Mouse (Mus musculus) erythroblast, embryonic 14.5 days (primary cell): Measurements from ENCODE around the gene Efna3.

Experiments
- GATA1 ChIP-seq: IDR thresholded peaks from 2 replicates; pipeline ENCODE4 v1.6.1; 2012; ENCODE audit warnings: low read length, inconsistent platforms, mixed read lengths
- TAL1 ChIP-seq: IDR thresholded peaks from 3 replicates; pipeline ENCODE4 v1.6.1; 2012; ENCODE audit warnings: low read length, inconsistent platforms, mixed read lengths

DNA sequence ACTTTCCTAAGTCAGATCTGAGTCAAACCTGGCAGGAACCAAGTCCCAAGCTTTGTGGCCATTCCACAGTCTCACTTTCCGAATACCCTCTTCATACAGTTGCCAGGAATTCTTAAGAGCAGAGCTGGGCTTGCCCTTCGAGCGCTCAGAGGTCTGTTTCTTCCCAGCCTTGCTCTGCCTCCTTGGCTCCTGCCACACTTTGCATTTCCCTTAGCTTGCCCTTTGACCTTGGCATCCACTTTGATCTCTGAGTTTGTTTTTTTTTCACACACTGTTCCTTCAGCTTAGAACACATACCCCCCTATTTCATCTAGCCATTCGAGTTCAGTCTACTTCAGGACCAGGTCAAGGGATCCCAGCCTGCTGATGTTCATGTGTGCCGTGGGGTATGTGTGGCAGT lies 28.5 kb upstream of the Efna3 start:
- TF ChIP-seq GATA1 (no peak), TAL1 (no peak)
